Mouse (Mus musculus): ENCODE measurements around the gene Zbed6. TPM values are rescaled to one million over a fixed set of nuclear protein-coding genes. Genes with fewer than 3 reads are reported as not detected.
A peak's percentile ranks its signal among the peaks of the same experiment; 100 is the strongest.

Zbed6 gene
- polyA plus RNA-seq, 1 experiment from 2014 or later = not detected

DNA sequence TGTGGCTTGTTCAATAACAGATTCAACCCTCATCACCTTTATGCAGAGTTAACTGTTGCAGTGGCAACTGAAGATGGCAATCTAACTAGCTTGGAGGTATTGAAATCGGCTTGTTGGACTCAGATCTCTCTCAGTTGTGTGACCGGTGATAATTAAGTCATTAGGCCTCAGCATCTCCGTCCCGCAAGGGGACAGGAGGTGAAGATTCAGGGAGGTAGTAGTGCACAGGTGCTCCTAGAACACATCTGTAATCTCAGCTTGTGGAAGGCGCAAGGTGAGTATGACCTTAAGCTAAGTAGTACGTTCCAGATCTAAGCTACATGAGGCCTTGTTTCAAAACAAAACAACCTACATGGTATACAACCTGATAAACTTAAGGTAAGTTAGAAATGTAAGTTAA lies 50.1 kb downstream of the Zbed6 start:
- no peaks in the 10 kb centered on the region for H3K4me1 ChIP-seq (ENCODE audit: insufficient read depth, low read depth, low read length)
- DNase-seq (ENCODE audit: low spot score) (no peak), ATAC-seq (no peak)
- H3K27me3 ChIP-seq (replicated peaks; ENCODE audit: insufficient read depth, low read length) = no peaks in the 10 kb centered on the region
- H3K9ac ChIP-seq (replicated peaks; ENCODE audit: low read depth) = no peak overlapping the region
- no peaks in the 10 kb centered on the region for H3K9me3 ChIP-seq (ENCODE audit: low read length)
- 49% methylated on average over 6 of the region's 6 CpGs for WGBS
- H3K4me2 ChIP-seq (replicated peaks; ENCODE audit: low read depth, low read length) = no peak overlapping the region
- no peak for TF ChIP-seq EP300 (IDR thresholded peaks at IDR 0.05)
- no peak for TF ChIP-seq CTCF (IDR thresholded peaks at IDR 0.05)
- H3K36me3 ChIP-seq (ENCODE audit: insufficient read depth, low read length) = peaks cover 21% of the 10 kb centered on the region
- no peak overlapping the region for H3K4me3 ChIP-seq (ENCODE audit: low read depth, low read length)
- H3K27ac ChIP-seq (ENCODE audit: low read length) = no peak overlapping the region

- Histone ChIP-seq H3K4me1 (ENCODE audit: insufficient read depth, low read depth, low read length) (no peaks in the 10 kb centered on the region), H3K4me3 (ENCODE audit: low read depth, low read length) (peak within 1 kb of the TSS; percentile 75), H3K27ac (ENCODE audit: low read length) (peak within 1 kb of the TSS; percentile 73), H3K27me3 (replicated peaks; ENCODE audit: insufficient read depth, low read length) (no peaks in the 10 kb centered on the region), H3K4me2 (replicated peaks; ENCODE audit: low read depth, low read length) (peak within 1 kb of the TSS; percentile 49), H3K9me3 (ENCODE audit: low read length) (no peaks in the 10 kb centered on the region), H3K9ac (replicated peaks; ENCODE audit: low read depth) (peak within 1 kb of the TSS; percentile 78), H3K36me3 (ENCODE audit: insufficient read depth, low read length) (peaks cover 27% of the 10 kb centered on the region)
- DNase-seq (ENCODE audit: low spot score) = peak; percentile 100
- 2% methylated on average over 69 of the region's 73 CpGs for WGBS
- TF ChIP-seq CTCF (IDR thresholded peaks at IDR 0.05) = peak; percentile 97
- no peak for TF ChIP-seq EP300 (IDR thresholded peaks at IDR 0.05)
- peak; percentile 99 for ATAC-seq
Observed at GRCm38 (mm10) chr1:133609771-133610502, 50.7 kb downstream of the Zbed6 start, which contains the start of gene Snrpe. TSS of gene Snrpe (minus strand) at chr1:133610291.

Other genes with a start within 250 kb of the Zbed6 start
- 13.8 and 14.8 TPM in 2 replicates for gene Sox13, start 236.5 kb downstream of the Zbed6 start, polyA plus RNA-seq (2015; fragmentation: Nextera tagmentation; extraction: Ambion mirVana)
- gene Snrpe, start 50.6 kb downstream of the Zbed6 start, polyA plus RNA-seq (2015; fragmentation: Nextera tagmentation; extraction: Ambion mirVana) = 289 and 306 TPM in 2 replicates
- 3.8 and 4.0 TPM in 2 replicates for gene Gm38394, start 433 bp upstream of the Zbed6 start, polyA plus RNA-seq (2015; fragmentation: Nextera tagmentation; extraction: Ambion mirVana)
- 0.30 and 0.33 TPM in 2 replicates for gene Lax1, start 29.2 kb upstream of the Zbed6 start, polyA plus RNA-seq (2015; fragmentation: Nextera tagmentation; extraction: Ambion mirVana)
- gene Atp2b4, start 140.2 kb upstream of the Zbed6 start, polyA plus RNA-seq (2015; fragmentation: Nextera tagmentation; extraction: Ambion mirVana) = 7.8 and 8.5 TPM in 2 replicates
- gene Optc, start 247.1 kb upstream of the Zbed6 start, polyA plus RNA-seq (2015; fragmentation: Nextera tagmentation; extraction: Ambion mirVana) = 0.15 and 0.31 TPM in 2 replicates

Measured in lung, postnatal 0 days (tissue).